Mouse (Mus musculus) regulatory T cell (primary cell): Measurements from ENCODE around the gene D630039A03Rik.

Experiments used
- in situ Hi-C: fragments of 300-600 bp; cut with MboI, MseI; formaldehyde crosslinking; loops from one replicate; pipeline ENCODE4 v1.15.1; 2025; ENCODE audit warnings: high pct_unique_total_duplicates

The D630039A03Rik gene

DNA sequence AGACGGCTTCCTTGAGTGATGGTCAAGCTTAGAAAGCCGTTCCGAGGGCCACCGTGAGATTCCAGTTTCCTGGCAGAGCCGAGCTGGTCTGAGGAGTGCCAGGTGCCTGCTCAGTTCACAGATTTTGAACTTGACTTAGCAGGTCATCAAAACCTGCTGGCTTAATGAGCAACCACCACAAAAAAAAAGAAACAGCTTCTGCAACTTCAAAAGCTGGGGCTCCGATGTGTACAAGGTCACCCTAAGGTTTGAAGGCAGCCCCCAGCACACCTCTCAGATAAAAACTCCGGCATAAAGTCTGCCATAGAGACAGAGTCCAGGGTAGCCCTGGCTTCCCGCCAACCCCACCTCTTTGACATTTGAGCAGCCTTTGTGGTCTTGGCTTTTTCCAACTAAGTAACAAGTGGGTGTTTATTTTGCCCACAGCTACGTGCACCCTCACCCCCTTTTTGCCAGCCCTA is at the start of gene D630039A03Rik:
D630039A03Rik (minus strand) TSS at position 97 of the 461 bp plus-strand sequence.
- in situ Hi-C loops, result no loop called here

DNA sequence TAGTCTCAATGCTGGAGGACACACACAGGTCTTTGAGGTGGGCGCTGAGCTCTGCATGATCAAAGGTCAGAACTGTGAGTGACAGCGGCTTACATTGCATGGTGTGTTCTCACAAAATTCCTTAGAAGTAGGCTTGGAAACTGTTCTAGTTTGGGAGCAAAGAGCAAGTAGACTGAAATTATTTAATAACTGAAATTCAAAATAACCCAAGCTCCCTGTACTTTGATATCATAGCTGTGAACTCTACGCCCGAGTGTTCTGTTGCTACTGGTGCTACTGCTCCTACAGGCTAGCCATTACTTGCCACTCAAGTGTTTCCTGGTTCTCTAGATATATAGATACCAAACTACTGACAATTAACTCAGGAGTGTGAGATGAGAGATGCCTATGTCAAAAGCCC is 49.4 kb upstream of the D630039A03Rik start:
- in situ Hi-C loops, result no loop called here

GRCm38 (mm10) chr4:57964143-57964542 is 48.0 kb upstream of the D630039A03Rik start:
- in situ Hi-C loops, result loop anchor here (5.0 kb wide), 1 partner anchor 283 kb away; no protein-coding TSS in a partner anchor

DNA sequence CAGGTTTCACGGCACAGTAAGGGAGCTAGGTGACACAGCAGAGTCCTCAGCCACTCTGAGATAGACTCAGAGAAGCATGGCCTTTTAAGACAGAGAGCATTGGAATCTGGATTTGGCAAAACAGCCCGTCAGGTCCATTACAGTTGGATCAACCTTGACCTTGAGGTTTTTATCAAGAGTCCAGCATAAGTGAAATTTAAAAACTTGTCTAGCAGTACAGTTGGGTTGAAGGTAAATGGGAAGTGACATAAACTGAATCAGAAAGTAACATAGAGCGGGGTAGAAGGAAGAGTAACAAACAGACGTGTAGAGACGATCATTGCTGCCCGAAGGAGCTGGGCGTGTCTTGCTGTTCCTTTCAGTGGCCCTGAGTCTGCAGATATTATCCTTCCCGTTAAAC is 43.0 kb upstream of the D630039A03Rik start:
- in situ Hi-C loops, result no loop called here

GRCm38 (mm10) chr4:57958098-57958497 is 42.0 kb upstream of the D630039A03Rik start:
- in situ Hi-C loops, result no loop called here

DNA sequence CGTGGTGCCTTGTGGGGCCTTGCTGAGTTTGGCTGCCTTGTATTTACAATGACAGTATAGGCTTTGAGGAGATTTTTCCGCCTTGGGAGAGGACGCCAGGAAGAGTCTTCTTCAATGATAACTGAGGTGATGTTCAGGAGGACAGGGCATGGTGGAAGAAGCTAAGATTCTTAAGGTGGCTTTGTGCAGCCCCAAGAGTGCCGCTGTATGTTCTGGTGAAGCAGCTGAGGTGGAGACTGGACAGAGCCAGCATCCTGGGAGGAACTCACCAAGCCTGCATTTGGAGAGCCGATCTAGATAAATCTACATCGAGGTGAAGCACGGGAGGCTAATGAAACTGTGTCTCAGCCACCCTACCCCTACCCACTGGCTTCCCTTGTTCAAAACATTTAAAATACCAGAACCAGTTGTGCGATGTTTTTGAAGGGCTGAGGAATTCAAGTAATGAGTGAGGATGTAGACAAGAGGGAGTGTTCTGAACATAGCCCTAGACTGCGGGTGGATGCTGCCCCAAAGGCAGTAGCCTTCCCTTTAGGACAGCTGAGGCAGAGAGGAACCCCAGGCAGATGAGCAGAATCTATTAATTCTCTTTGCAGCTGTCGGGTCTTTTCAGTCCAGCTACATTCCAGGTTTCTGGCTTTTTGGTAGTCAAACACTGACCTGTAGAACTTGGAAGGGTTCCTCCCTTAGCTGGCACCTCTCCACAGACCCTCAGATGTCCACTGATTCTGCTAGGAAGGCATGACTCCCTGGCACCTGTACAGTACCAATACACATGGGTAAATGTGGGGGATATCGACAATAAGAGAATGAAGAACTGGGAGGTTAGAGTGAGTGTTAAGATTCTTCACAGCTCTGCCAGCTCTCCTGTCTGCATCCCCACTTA is 41.3 kb upstream of the D630039A03Rik start:
- in situ Hi-C loops, result no loop called here

GRCm38 (mm10) chr4:57956029-57956960 is 40.2 kb upstream of the D630039A03Rik start, which contains the start of gene Txn1:
TSS of gene Txn1 (minus strand) at chr4:57956411.
- in situ Hi-C loops, result no loop called here

DNA sequence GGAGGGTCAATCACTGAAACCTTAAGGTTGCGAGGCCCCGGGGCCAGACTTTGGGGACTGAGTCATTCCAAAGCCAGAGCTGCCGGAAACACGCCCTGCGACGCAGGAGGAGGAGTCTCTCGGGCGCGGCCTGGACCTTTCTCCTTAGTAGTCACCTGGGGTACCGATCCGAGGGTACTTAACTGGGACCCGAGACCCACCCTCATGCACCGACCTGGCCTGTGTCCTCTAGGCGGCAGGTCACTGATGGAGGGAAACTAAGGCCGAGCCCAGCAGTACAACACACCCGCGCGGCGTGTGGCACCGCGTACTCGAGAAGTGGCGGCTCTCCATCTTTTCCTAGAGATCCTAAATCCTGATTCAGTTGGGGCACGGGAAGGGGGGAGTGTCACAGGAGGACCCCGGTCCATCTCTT is 39.5 kb upstream of the D630039A03Rik start:
- in situ Hi-C loops, result no loop called here

GRCm38 (mm10) chr4:57954991-57955390 is 38.9 kb upstream of the D630039A03Rik start:
- in situ Hi-C loops, result no loop called here

DNA sequence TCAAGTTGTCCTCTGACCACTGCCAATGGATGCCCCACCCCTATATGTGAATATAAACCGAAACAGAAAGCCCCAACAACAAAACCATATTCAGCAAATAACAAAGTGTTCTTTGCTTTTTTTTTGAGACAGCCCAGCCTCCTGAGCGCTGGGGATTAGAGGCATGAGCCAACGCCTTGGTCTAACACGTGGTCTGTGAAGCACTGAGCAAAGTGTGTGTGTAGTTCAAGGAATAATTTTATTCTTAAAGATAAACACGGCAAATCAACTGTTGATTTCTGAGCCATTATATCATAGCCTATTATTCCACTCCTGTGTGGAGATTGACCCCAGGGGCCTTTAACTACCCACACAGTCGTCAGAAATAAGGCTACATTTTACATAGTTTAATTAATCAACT is 38.5 kb upstream of the D630039A03Rik start:
- in situ Hi-C loops, result no loop called here

GRCm38 (mm10) chr4:57953796-57954195 is 37.7 kb upstream of the D630039A03Rik start:
- in situ Hi-C loops, result no loop called here

DNA sequence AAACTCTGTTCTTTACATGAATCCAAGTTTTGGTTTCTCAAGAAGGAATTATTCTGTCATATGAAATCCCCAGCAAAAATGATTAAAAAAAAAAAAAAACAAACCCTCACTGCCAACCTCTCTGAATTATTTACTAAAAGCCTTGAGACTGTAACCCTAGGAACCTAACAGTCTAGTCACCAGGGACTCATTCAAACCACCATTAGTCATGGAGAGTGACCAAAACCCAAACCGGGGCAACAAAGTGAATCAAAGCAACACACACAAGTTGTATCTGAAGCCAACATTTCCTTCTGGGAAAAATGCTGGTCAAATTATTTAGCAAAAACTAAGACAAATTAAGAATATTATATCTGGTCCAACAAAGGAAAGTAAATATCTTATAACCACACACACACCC is 36.8 kb upstream of the D630039A03Rik start:
- in situ Hi-C loops, result no loop called here

DNA sequence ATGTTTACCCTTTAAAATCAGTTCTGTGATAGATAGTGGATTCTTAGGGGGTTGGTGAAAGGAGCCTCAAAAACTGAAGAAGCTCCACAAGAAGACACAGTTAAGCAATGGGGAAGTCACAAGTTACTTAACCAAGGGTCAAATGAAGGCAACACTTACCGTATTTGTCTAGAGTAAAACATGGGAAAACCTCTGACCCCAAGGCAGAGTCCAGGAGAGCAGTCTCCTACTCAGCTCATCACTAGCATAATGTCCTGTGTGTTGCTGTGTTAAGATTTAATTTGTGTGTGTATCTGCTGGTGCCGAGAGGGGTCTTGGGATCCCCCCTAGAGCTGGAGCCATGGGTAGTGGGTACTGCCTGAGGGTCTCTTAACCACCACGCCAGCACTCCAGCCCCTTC is 36.3 kb upstream of the D630039A03Rik start:
- in situ Hi-C loops, result no loop called here

- in situ Hi-C loops, result no loop called here
These were observed 33.8 kb upstream of the D630039A03Rik start for GRCm38 (mm10) chr4:57949866-57950265.

- in situ Hi-C loops, result no loop called here
These were observed 31.4 kb upstream of the D630039A03Rik start for GRCm38 (mm10) chr4:57947476-57947875.

- in situ Hi-C loops, result no loop called here
These were observed 30.9 kb upstream of the D630039A03Rik start for GRCm38 (mm10) chr4:57947036-57947435.

DNA sequence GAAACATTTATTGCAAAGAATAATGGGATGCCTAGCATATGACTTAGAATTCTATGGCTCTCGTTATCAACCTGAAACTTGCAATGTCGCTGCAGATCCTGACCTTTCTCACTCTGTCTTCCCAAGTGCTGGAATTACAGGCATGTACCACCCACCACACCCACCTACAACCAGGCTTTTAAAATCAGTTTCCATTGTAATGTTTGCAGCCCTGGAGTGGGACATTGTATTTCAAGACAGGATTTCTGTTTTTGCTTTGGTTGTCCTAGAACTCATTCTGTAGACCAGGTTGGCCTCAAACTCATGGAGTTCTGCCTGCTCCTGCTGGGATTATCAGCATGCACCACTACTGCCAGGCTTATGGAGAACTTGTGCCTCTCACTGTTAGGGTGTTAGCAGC is 26.8 kb upstream of the D630039A03Rik start:
- in situ Hi-C loops, result no loop called here

DNA sequence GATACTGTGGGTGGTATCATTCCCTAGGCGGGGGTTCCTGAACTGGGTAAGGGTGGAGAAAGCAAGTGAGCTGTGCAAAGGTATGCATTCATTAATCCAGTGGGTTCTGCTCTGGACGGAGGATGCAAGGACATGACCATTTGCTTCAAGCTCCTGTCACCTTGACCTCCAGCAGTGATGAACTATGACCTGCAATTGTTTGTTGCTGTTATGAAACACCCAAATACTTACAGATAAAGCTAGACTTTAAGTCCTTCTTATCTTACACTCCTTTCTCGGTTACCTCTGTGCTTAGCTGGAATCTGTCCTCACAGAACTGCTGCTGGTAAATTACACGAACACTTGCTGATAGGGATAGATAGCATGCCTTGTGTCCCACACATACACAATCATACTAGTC is 24.5 kb upstream of the D630039A03Rik start:
- in situ Hi-C loops, result no loop called here

GRCm38 (mm10) chr4:57937292-57937691 is 21.2 kb upstream of the D630039A03Rik start:
- in situ Hi-C loops, result no loop called here

- in situ Hi-C loops, result no loop called here
These were observed 18.1 kb upstream of the D630039A03Rik start for GRCm38 (mm10) chr4:57934181-57934580.

GRCm38 (mm10) chr4:57930559-57931170 is 14.6 kb upstream of the D630039A03Rik start:
- in situ Hi-C loops, result no loop called here
